Mouse (Mus musculus): ENCODE results near the gene Nlrp4a. TPM values are rescaled to one million over a fixed set of nuclear protein-coding genes. Genes with fewer than 3 reads are reported as not detected.
"Not testable (repeated sequence)": the region's sequence is repeated elsewhere in the genome, so short reads cannot be mapped to it uniquely, and the experiment has no call there.

Gene Nlrp4a
- not detected for total RNA-seq (2021)
- long read RNA-seq, experiment 1: 0 reads
- long read RNA-seq, experiment 2: 0 reads

- no peak for DNase-seq (ENCODE audit: low spot score in 2 of 2)
These were observed at the start of gene Nlrp4a for GRCm38 (mm10) chr7:26434813-26435212. TSS of gene Nlrp4a (plus strand) at chr7:26435113.

DNA sequence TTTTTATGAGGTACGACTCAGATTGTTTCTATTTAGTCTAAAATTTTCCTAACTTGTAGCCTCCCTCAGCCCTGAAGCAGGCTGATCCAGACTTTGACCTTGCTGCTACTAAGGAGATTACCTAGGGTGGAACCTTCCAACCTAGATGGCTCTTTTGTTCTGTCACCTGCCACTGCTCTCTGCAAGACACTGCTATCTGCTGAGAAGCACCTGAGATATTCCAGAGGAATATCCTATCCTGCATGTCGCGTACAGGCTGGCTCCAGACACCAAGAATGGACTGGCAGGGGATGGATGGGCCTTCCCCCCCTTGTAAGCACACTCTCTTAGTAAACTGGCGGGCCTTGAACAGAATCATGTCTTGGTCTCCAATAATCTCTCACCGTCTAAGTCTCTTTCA is 48.2 kb upstream of the Nlrp4a start:
- DNase-seq (ENCODE audit: low spot score in 2 of 2): not testable (repeated sequence)

- not testable (repeated sequence) for DNase-seq (ENCODE audit: low spot score in 2 of 2)
These were observed 43.8 kb upstream of the Nlrp4a start for GRCm38 (mm10) chr7:26391137-26391536.

- not testable (repeated sequence) for DNase-seq (ENCODE audit: low spot score in 2 of 2)
These were observed 43.1 kb upstream of the Nlrp4a start for GRCm38 (mm10) chr7:26391811-26392210.

DNA sequence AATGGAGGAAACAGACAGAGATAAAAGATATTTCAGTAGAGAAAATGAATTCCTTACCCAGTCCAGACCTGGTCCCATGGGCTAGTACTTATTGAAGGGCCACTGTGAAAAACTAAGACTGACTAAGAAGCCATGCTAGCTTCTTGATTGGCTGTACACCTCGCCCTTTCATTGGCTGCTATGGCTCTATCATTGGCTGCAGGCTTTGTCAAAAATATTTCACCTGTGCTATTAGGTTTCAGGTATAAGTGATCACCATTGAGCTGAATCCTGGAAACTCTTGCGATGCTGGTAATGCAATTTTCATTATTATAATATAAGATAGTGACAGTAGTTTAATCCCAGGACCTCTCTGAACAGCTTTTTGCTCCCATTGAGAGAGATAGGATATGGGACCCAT is 31.3 kb upstream of the Nlrp4a start, which contains the start of gene Nlrp9c:
Gene Nlrp9c (minus strand): TSS at position 101 of the 400 bp plus-strand sequence.
- DNase-seq (ENCODE audit: low spot score in 2 of 2): not testable (repeated sequence)

- DNase-seq (ENCODE audit: low spot score in 2 of 2): no peak
These were observed 41.8 kb downstream of the Nlrp4a start for GRCm38 (mm10) chr7:26476690-26477089.

GRCm38 (mm10) chr7:26489514-26489913 is 54.6 kb downstream of the Nlrp4a start:
- not testable (repeated sequence) for DNase-seq (ENCODE audit: low spot score in 2 of 2)

Other genes starting within 250 kb of the Nlrp4a start
- not detected for gene Vmn1r184, start 174.8 kb upstream of the Nlrp4a start, total RNA-seq (2021)
- gene Cyp2a4, start 127.9 kb upstream of the Nlrp4a start, total RNA-seq (2021): under 1 TPM; 0.29 to 0.50 TPM
- not detected for gene Nlrp9c, start 31.4 kb upstream of the Nlrp4a start, total RNA-seq (2021)
- not detected for gene Nlrp9a, start 99.9 kb downstream of the Nlrp4a start, total RNA-seq (2021)
- not detected for gene Vmn1r185, start 183.4 kb downstream of the Nlrp4a start, total RNA-seq (2021)

Data from adrenal gland, adult 18-20 months (tissue).